In genomic region chr7:80548513-80549260, GRCm38 (mm10) we compare ENCODE assay signal across 21 mouse cellular contexts.
"Had no signal": no experiment of that assay in that cellular context is flagged by ENCODE, and none has a peak within 500 bp of the region (broad histone marks: within the 10 kb centered on the region; RNA-seq: fewer than 3 reads in every experiment).

No protein-coding gene starts in this region.

- H3K4me1 ChIP-seq: midbrain, embryonic 13.5 days; midbrain, embryonic 15.5 days; neural tube, embryonic 13.5 days; neural tube, embryonic 15.5 days had no signal

- H3K9ac ChIP-seq: liver, embryonic 12.5 days; liver, embryonic 14.5 days; lung, embryonic 15.5 days; midbrain, embryonic 13.5 days; midbrain, embryonic 15.5 days; neural tube, embryonic 13.5 days; neural tube, embryonic 15.5 days had no signal

- ATAC-seq: liver, embryonic 12.5 days; lung, postnatal 0 days; midbrain, embryonic 13.5 days; midbrain, embryonic 15.5 days had no signal

- DNase-seq: lung, adult 2 months; lung, postnatal 14 days; lung, postnatal 36 days; retina, postnatal 1 day; right cerebral cortex, adult 18-20 months; right cerebral cortex, postnatal 25 days; right cerebral cortex, postnatal 4 days; spleen, adult 18-20 months; thymus, adult 2 months; thymus, postnatal 25 days had no signal

- H3K27ac ChIP-seq: liver, embryonic 12.5 days; liver, embryonic 14.5 days; lung, embryonic 15.5 days; macrophage; midbrain, embryonic 13.5 days; midbrain, embryonic 15.5 days; neural tube, embryonic 13.5 days; neural tube, embryonic 15.5 days had no signal

- H3K4me2 ChIP-seq: liver, embryonic 12.5 days; lung, embryonic 15.5 days; midbrain, embryonic 11.5 days; midbrain, embryonic 13.5 days; midbrain, embryonic 15.5 days; neural tube, embryonic 13.5 days; neural tube, embryonic 15.5 days had no signal

- H3K9me3 ChIP-seq: liver, embryonic 12.5 days; lung, embryonic 15.5 days; megakaryocyte, embryonic 14.5 days; midbrain, embryonic 13.5 days; midbrain, embryonic 15.5 days; neural tube, embryonic 13.5 days; neural tube, embryonic 15.5 days had no signal

- H3K4me3 ChIP-seq: liver, embryonic 12.5 days; lung, embryonic 15.5 days; megakaryocyte, embryonic 14.5 days; midbrain, embryonic 13.5 days; midbrain, embryonic 15.5 days; neural tube, embryonic 13.5 days; neural tube, embryonic 15.5 days had no signal

- H3K27me3 ChIP-seq: lung, embryonic 15.5 days; megakaryocyte, embryonic 14.5 days; midbrain, embryonic 13.5 days; midbrain, embryonic 15.5 days; neural tube, embryonic 13.5 days; neural tube, embryonic 15.5 days had no signal

- H3K36me3 ChIP-seq: liver, embryonic 12.5 days; lung, embryonic 15.5 days; midbrain, embryonic 13.5 days; midbrain, embryonic 15.5 days; neural tube, embryonic 13.5 days; neural tube, embryonic 15.5 days had no signal
